Mouse (Mus musculus): Measurements from ENCODE around the gene Rreb1. TPM values are rescaled to one million over a fixed set of nuclear protein-coding genes. Genes with fewer than 3 reads are reported as not detected.

Gene Rreb1
- polyA plus RNA-seq, 1 experiment from 2014 or later: 9.0 TPM

- Histone ChIP-seq H3K9me3 (replicated peaks; ENCODE audit: low read length) (no peaks in the 10 kb centered on the region), H3K4me1 (replicated peaks; ENCODE audit: insufficient read depth, low read length) (peaks cover 36% of the 10 kb centered on the region), H3K36me3 (ENCODE audit: insufficient read depth, low read length) (peaks cover 25% of the 10 kb centered on the region), H3K27ac (no peak overlapping the region), H3K9ac (ENCODE audit: low read depth, low read length) (no peak overlapping the region), H3K27me3 (ENCODE audit: insufficient read depth, low read length) (no peaks in the 10 kb centered on the region), H3K4me3 (replicated peaks; ENCODE audit: low read depth, low read length) (no peak overlapping the region), H3K4me2 (ENCODE audit: low read length) (no peak overlapping the region)
- DNase-seq (ENCODE audit: low spot score) (peak; percentile 84), ATAC-seq (replicated peaks; ENCODE audit: low FRiP score, low read depth) (no peak)
- TF ChIP-seq CTCF (IDR thresholded peaks at IDR 0.05; ENCODE audit: low read depth): peak; percentile 89
- 64% methylated on average over 1 of the region's 1 CpGs for WGBS
Measured at GRCm38 (mm10) chr13:37944306-37944705, 166.1 kb downstream of the Rreb1 start.

- no peaks in the 10 kb centered on the region for H3K9me3 ChIP-seq (replicated peaks; ENCODE audit: low read length)
- H3K27ac ChIP-seq: no peak overlapping the region
- H3K36me3 ChIP-seq (ENCODE audit: insufficient read depth, low read length): peaks cover 34% of the 10 kb centered on the region
- H3K4me3 ChIP-seq (replicated peaks; ENCODE audit: low read depth, low read length): no peak overlapping the region
- no peak overlapping the region for H3K9ac ChIP-seq (ENCODE audit: low read depth, low read length)
- no peak for TF ChIP-seq CTCF (IDR thresholded peaks at IDR 0.05; ENCODE audit: low read depth)
- no peak overlapping the region for H3K4me2 ChIP-seq (ENCODE audit: low read length)
- no peak for ATAC-seq (replicated peaks; ENCODE audit: low FRiP score, low read depth)
- DNase-seq (ENCODE audit: low spot score): no peak
- peaks cover 33% of the 10 kb centered on the region for H3K4me1 ChIP-seq (replicated peaks; ENCODE audit: insufficient read depth, low read length)
- no peaks in the 10 kb centered on the region for H3K27me3 ChIP-seq (ENCODE audit: insufficient read depth, low read length)
- 81% methylated on average over 8 of the region's 8 CpGs for whole genome bisulfite sequencing
Measured at GRCm38 (mm10) chr13:37945392-37945791, 167.2 kb downstream of the Rreb1 start.

- DNase-seq (ENCODE audit: low spot score) (peak; percentile 76), ATAC-seq (replicated peaks; ENCODE audit: low FRiP score, low read depth) (no peak)
- Histone ChIP-seq H3K27me3 (ENCODE audit: insufficient read depth, low read length) (no peaks in the 10 kb centered on the region), H3K9me3 (replicated peaks; ENCODE audit: low read length) (no peaks in the 10 kb centered on the region), H3K27ac (no peak overlapping the region), H3K9ac (ENCODE audit: low read depth, low read length) (no peak overlapping the region), H3K4me1 (replicated peaks; ENCODE audit: insufficient read depth, low read length) (peaks cover 23% of the 10 kb centered on the region), H3K4me2 (ENCODE audit: low read length) (no peak overlapping the region), H3K36me3 (ENCODE audit: insufficient read depth, low read length) (peaks cover 34% of the 10 kb centered on the region), H3K4me3 (replicated peaks; ENCODE audit: low read depth, low read length) (no peak overlapping the region)
- peak; percentile 87 for TF ChIP-seq CTCF (IDR thresholded peaks at IDR 0.05; ENCODE audit: low read depth)
- 20% methylated on average over 6 of the region's 6 CpGs for WGBS
Measured at GRCm38 (mm10) chr13:37946734-37947133, 168.5 kb downstream of the Rreb1 start.

GRCm38 (mm10) chr13:37952981-37953380 lies 174.8 kb downstream of the Rreb1 start:
- Histone ChIP-seq H3K9ac (ENCODE audit: low read depth, low read length) (no peak overlapping the region), H3K4me3 (replicated peaks; ENCODE audit: low read depth, low read length) (no peak overlapping the region), H3K36me3 (ENCODE audit: insufficient read depth, low read length) (peaks cover 22% of the 10 kb centered on the region), H3K4me1 (replicated peaks; ENCODE audit: insufficient read depth, low read length) (no peaks in the 10 kb centered on the region), H3K4me2 (ENCODE audit: low read length) (no peak overlapping the region), H3K27me3 (ENCODE audit: insufficient read depth, low read length) (no peaks in the 10 kb centered on the region), H3K9me3 (replicated peaks; ENCODE audit: low read length) (no peaks in the 10 kb centered on the region), H3K27ac (no peak overlapping the region)
- 68% methylated on average over 6 of the region's 6 CpGs for WGBS
- no peak for TF ChIP-seq CTCF (IDR thresholded peaks at IDR 0.05; ENCODE audit: low read depth)
- ATAC-seq (replicated peaks; ENCODE audit: low FRiP score, low read depth): peak; percentile 44; the same call in 1 of the 2 replicates
- no peak for DNase-seq (ENCODE audit: low spot score)

- no peaks in the 10 kb centered on the region for H3K27me3 ChIP-seq (ENCODE audit: insufficient read depth, low read length)
- H3K27ac ChIP-seq: no peak overlapping the region
- H3K9me3 ChIP-seq (replicated peaks; ENCODE audit: low read length): no peaks in the 10 kb centered on the region
- no peak overlapping the region for H3K4me2 ChIP-seq (ENCODE audit: low read length)
- DNase-seq (ENCODE audit: low spot score) (no peak), ATAC-seq (replicated peaks; ENCODE audit: low FRiP score, low read depth) (no peak)
- no peak overlapping the region for H3K9ac ChIP-seq (ENCODE audit: low read depth, low read length)
- H3K36me3 ChIP-seq (ENCODE audit: insufficient read depth, low read length): peaks cover 9% of the 10 kb centered on the region
- no peak for TF ChIP-seq CTCF (IDR thresholded peaks at IDR 0.05; ENCODE audit: low read depth)
- no peaks in the 10 kb centered on the region for H3K4me1 ChIP-seq (replicated peaks; ENCODE audit: insufficient read depth, low read length)
- no peak overlapping the region for H3K4me3 ChIP-seq (replicated peaks; ENCODE audit: low read depth, low read length)
- 83% methylated on average over 1 of the region's 1 CpGs for WGBS
Measured at GRCm38 (mm10) chr13:37954318-37954717, 176.1 kb downstream of the Rreb1 start.

GRCm38 (mm10) chr13:37958498-37959238 lies 180.5 kb downstream of the Rreb1 start:
- no peak for ATAC-seq (replicated peaks; ENCODE audit: low FRiP score, low read depth)
- no peaks in the 10 kb centered on the region for H3K4me1 ChIP-seq (replicated peaks; ENCODE audit: insufficient read depth, low read length)
- TF ChIP-seq CTCF (IDR thresholded peaks at IDR 0.05; ENCODE audit: low read depth): no peak

More at GRCm38 (mm10) chr13:37958498-37959238, 180.5 kb downstream of the Rreb1 start:
- Histone ChIP-seq H3K4me2 (ENCODE audit: low read length) (no peak overlapping the region), H3K36me3 (ENCODE audit: insufficient read depth, low read length) (no peaks in the 10 kb centered on the region), H3K9me3 (replicated peaks; ENCODE audit: low read length) (no peaks in the 10 kb centered on the region), H3K27me3 (ENCODE audit: insufficient read depth, low read length) (no peaks in the 10 kb centered on the region), H3K9ac (ENCODE audit: low read depth, low read length) (no peak overlapping the region), H3K4me3 (replicated peaks; ENCODE audit: low read depth, low read length) (no peak overlapping the region), H3K27ac (no peak overlapping the region)
- WGBS: 86% methylated on average over 18 of the region's 18 CpGs
- DNase-seq (ENCODE audit: low spot score): no peak
